In the genomic region with DNA sequence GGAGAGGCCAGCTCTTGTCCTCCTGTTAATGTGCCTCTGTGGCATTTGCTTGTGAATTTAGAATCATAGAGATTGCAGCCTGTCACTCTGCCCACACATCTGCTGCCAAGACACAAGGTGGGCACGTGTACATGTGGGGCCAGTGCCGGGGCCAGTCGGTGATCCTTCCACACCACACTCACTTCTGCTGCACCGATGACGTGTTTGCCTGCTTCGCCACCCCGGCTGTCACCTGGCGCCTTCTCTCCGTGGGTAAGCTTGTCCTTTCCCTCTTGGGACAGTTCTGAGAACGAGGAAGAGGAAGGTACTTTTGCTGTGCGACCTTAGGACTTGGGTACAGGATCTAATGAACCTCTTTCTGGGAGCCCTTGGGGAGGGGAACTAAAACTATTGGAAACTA, we compare ENCODE assay signal across 25 mouse cellular contexts. TPM values are rescaled to one million over a fixed set of nuclear protein-coding genes. Genes with fewer than 3 reads are reported as not detected.
DNase-seq lines count a peak whose midpoint lies in the region; ATAC-seq and TF ChIP-seq lines count a peak whose summit lies in the region.
"Had no signal": no experiment of that assay in that cellular context is flagged by ENCODE, and none has a peak within 500 bp of the region (broad histone marks: within the 10 kb centered on the region; RNA-seq: fewer than 3 reads in every experiment).

No protein-coding gene starts in this region.

- TF ChIP-seq EP300 in heart, postnatal 0 days (IDR thresholded peaks at IDR 0.05; ENCODE audit: low read depth): no peak
- no peak for TF ChIP-seq EP300 in lung, postnatal 0 days (IDR thresholded peaks at IDR 0.05)

- TF ChIP-seq CTCF in heart, postnatal 0 days (IDR thresholded peaks at IDR 0.05; ENCODE audit: low read depth): no peak
- no peak for TF ChIP-seq CTCF in lung, postnatal 0 days (IDR thresholded peaks at IDR 0.05)

- peak overlapping the region; percentile 73 for H3K27ac ChIP-seq in forebrain, embryonic 15.5 days (replicated peaks)
- H3K27ac ChIP-seq in forebrain, embryonic 10.5 days: no peak overlapping the region
- H3K27ac ChIP-seq in heart, postnatal 0 days (ENCODE audit: low read depth): no peak overlapping the region
- no peak overlapping the region for H3K27ac ChIP-seq in lung, postnatal 0 days (ENCODE audit: low read length)
- H3K27ac ChIP-seq: hindbrain, embryonic 14.5 days; liver, embryonic 15.5 days; lung, embryonic 15.5 days; neural tube, embryonic 15.5 days; stomach, postnatal 0 days had no signal

- H3K27me3 ChIP-seq in forebrain, embryonic 15.5 days: no peaks in the 10 kb centered on the region
- H3K27me3 ChIP-seq in forebrain, embryonic 10.5 days (ENCODE audit: poor library complexity, severe bottlenecking): no peaks in the 10 kb centered on the region
- no peaks in the 10 kb centered on the region for H3K27me3 ChIP-seq in heart, postnatal 0 days (ENCODE audit: control insufficient read depth, insufficient read depth, low read length)
- no peaks in the 10 kb centered on the region for H3K27me3 ChIP-seq in megakaryocyte, embryonic 14.5 days (replicated peaks)
- H3K27me3 ChIP-seq in splenic B cell, adult 2 months (ENCODE audit: control insufficient read depth, insufficient read depth, low read length, poor library complexity, severe bottlenecking): no peaks in the 10 kb centered on the region
- H3K27me3 ChIP-seq in lung, postnatal 0 days (replicated peaks; ENCODE audit: insufficient read depth, low read length): no peaks in the 10 kb centered on the region
- H3K27me3 ChIP-seq: liver, embryonic 15.5 days; lung, embryonic 15.5 days; neural tube, embryonic 15.5 days had no signal

- H3K4me2 ChIP-seq in forebrain, embryonic 15.5 days (replicated peaks): no peak overlapping the region
- no peak overlapping the region for H3K4me2 ChIP-seq in heart, postnatal 0 days (ENCODE audit: low read depth, low read length)
- no peak overlapping the region for H3K4me2 ChIP-seq in lung, postnatal 0 days (replicated peaks; ENCODE audit: low read depth, low read length)
- H3K4me2 ChIP-seq: hindbrain, embryonic 14.5 days; liver, embryonic 15.5 days; lung, embryonic 15.5 days; midbrain, embryonic 11.5 days; neural tube, embryonic 15.5 days had no signal

- DNase-seq in forebrain, embryonic 10.5 days (ENCODE audit: extremely low spot score, low spot score): no peak
- DNase-seq in heart, postnatal 0 days (ENCODE audit: low spot score): peak; percentile 16
- DNase-seq in heart, postnatal 4 days: no peak
- peak; percentile 37 for DNase-seq in splenic B cell, adult 2 months (ENCODE audit: low read depth, low spot score)
- DNase-seq in lung, postnatal 0 days (ENCODE audit: low spot score): no peak
- DNase-seq: adrenal gland, adult 2 months; cerebellum, adult 8-10 months; cerebellum, postnatal 36 days; gastrocnemius, postnatal 14 days; heart, adult 18-20 months; heart, postnatal 10 days; kidney, adult 9 months; kidney, postnatal 25 days; lung, postnatal 4 days; thymus, adult 2 months had no signal

- H3K9me3 ChIP-seq in forebrain, embryonic 15.5 days: no peaks in the 10 kb centered on the region
- H3K9me3 ChIP-seq in forebrain, embryonic 10.5 days: no peaks in the 10 kb centered on the region
- no peaks in the 10 kb centered on the region for H3K9me3 ChIP-seq in heart, postnatal 0 days (replicated peaks; ENCODE audit: control insufficient read depth, low read length)
- H3K9me3 ChIP-seq in megakaryocyte, embryonic 14.5 days: no peaks in the 10 kb centered on the region
- H3K9me3 ChIP-seq in lung, postnatal 0 days (ENCODE audit: low read length): no peaks in the 10 kb centered on the region
- H3K9me3 ChIP-seq: liver, embryonic 15.5 days; lung, embryonic 15.5 days; neural tube, embryonic 15.5 days had no signal

- H3K36me3 ChIP-seq in forebrain, embryonic 15.5 days: peaks cover 20% of the 10 kb centered on the region
- H3K36me3 ChIP-seq in forebrain, embryonic 10.5 days (replicated peaks): peaks cover 98% of the 10 kb centered on the region
- peaks cover 30% of the 10 kb centered on the region for H3K36me3 ChIP-seq in heart, postnatal 0 days (replicated peaks; ENCODE audit: control insufficient read depth, insufficient read depth, low read length)
- H3K36me3 ChIP-seq in megakaryocyte, embryonic 14.5 days (replicated peaks; ENCODE audit: low read length): peaks cover 87% of the 10 kb centered on the region
- H3K36me3 ChIP-seq in splenic B cell, adult 2 months (ENCODE audit: control insufficient read depth, insufficient read depth, low read length, poor library complexity, severe bottlenecking): no peaks in the 10 kb centered on the region
- peaks cover 14% of the 10 kb centered on the region for H3K36me3 ChIP-seq in lung, postnatal 0 days (ENCODE audit: insufficient read depth, low read length)

- no peak overlapping the region for H3K9ac ChIP-seq in forebrain, embryonic 15.5 days (replicated peaks)
- H3K9ac ChIP-seq in heart, postnatal 0 days (replicated peaks; ENCODE audit: low read depth, low read length): no peak overlapping the region
- no peak overlapping the region for H3K9ac ChIP-seq in lung, postnatal 0 days (replicated peaks; ENCODE audit: low read depth)
- H3K9ac ChIP-seq: hindbrain, embryonic 14.5 days; liver, embryonic 15.5 days; lung, embryonic 15.5 days; neural tube, embryonic 15.5 days had no signal

- H3K4me1 ChIP-seq in forebrain, embryonic 15.5 days: peaks cover 27% of the 10 kb centered on the region
- peaks cover 12% of the 10 kb centered on the region for H3K4me1 ChIP-seq in forebrain, embryonic 10.5 days
- H3K4me1 ChIP-seq in heart, postnatal 0 days (ENCODE audit: control insufficient read depth, insufficient read depth): peaks cover 18% of the 10 kb centered on the region; the same call in 1 of the 2 replicates
- peaks cover 97% of the 10 kb centered on the region for H3K4me1 ChIP-seq in megakaryocyte, embryonic 14.5 days
- H3K4me1 ChIP-seq in lung, postnatal 0 days (ENCODE audit: insufficient read depth, low read depth, low read length): no peaks in the 10 kb centered on the region
- H3K4me1 ChIP-seq: lung, embryonic 15.5 days; neural tube, embryonic 15.5 days had no signal

- WGBS in forebrain, embryonic 15.5 days: 70% methylated on average over 11 of the region's 11 CpGs
- WGBS in forebrain, embryonic 10.5 days: 90% methylated on average over 11 of the region's 11 CpGs
- WGBS in heart, postnatal 0 days: 68% methylated on average over 11 of the region's 11 CpGs
- WGBS in lung, postnatal 0 days: 78% methylated on average over 11 of the region's 11 CpGs

- no peak; the same call in 1 of the 2 replicates for ATAC-seq in forebrain, embryonic 15.5 days (replicated peaks)
- peak; percentile 69 for ATAC-seq in heart, postnatal 0 days (ENCODE audit: insufficient read depth, low read depth)
- no peak for ATAC-seq in megakaryocyte, adult 5-6 weeks (ENCODE audit: poor library complexity, severe bottlenecking)
- ATAC-seq in lung, postnatal 0 days: no peak
- ATAC-seq: inflammation-experienced regulatory T-cells, adult 6 months had no signal

- no peak overlapping the region for H3K4me3 ChIP-seq in forebrain, embryonic 15.5 days
- H3K4me3 ChIP-seq in forebrain, embryonic 10.5 days: no peak overlapping the region
- H3K4me3 ChIP-seq in heart, postnatal 0 days (ENCODE audit: low read depth, low read length): no peak overlapping the region
- peak overlapping the region; percentile 68 for H3K4me3 ChIP-seq in megakaryocyte, embryonic 14.5 days (replicated peaks)
- H3K4me3 ChIP-seq in lung, postnatal 0 days (ENCODE audit: low read depth, low read length): no peak overlapping the region
- H3K4me3 ChIP-seq: liver, embryonic 15.5 days; lung, embryonic 15.5 days; neural tube, embryonic 15.5 days had no signal

RNA-seq across cellular contexts. Expression of gene Rcbtb2, which starts 50.8 kb away (rescaled TPM):
- polyA plus RNA-seq in forebrain, embryonic 15.5 days (2015; fragmentation: Nextera tagmentation; extraction: Ambion mirVana): 87.5 and 90.8 TPM in 2 replicates
- polyA plus RNA-seq in forebrain, embryonic 10.5 days (2016; fragmentation: Nextera tagmentation; extraction: Ambion mirVana): 165 and 168 TPM in 2 replicates
- total RNA-seq in heart, postnatal 0 days (2014; rRNA removed; ENCODE audit: low replicate concordance): 57.5 and 68.5 TPM in 2 replicates
- 44.9 and 47.8 TPM in 2 replicates for polyA plus RNA-seq in heart, postnatal 0 days (2015; fragmentation: Nextera tagmentation; extraction: Ambion mirVana)
- total RNA-seq in heart, postnatal 4 days (2021): 10 to 100 TPM; 40.6 to 44.4 TPM
- 12.2 and 27.1 TPM in 2 replicates for polyA plus RNA-seq in megakaryocyte, embryonic 14.5 days (2012; ENCODE audit: insufficient read depth, low replicate concordance)
- 68.3 and 69.2 TPM in 2 replicates for total RNA-seq in megakaryocyte, adult 5-6 weeks (2015)
- 35.9 and 37.7 TPM in 2 replicates for total RNA-seq in megakaryocyte, adult 5-6 weeks (2017)
- polyA plus RNA-seq in lung, postnatal 0 days (2015; fragmentation: Nextera tagmentation; extraction: Ambion mirVana): 45.6 and 49.7 TPM in 2 replicates

Comparison
In these comparisons a context has a peak if more than half of its experiments do, and no peak if none do; other contexts are left out.
1. DNase-seq: peak in heart, postnatal 0 days (single experiment) and splenic B cell, adult 2 months (single experiment); none in forebrain, embryonic 10.5 days (single experiment), heart, postnatal 4 days (single experiment) and lung, postnatal 0 days (single experiment).